Mouse (Mus musculus) forebrain, embryonic 15.5 days (tissue): ENCODE results near the gene Itsn1. TPM values are rescaled to one million over a fixed set of nuclear protein-coding genes. Genes with fewer than 3 reads are reported as not detected.

ENCODE experiments used
- ATAC-seq: fragments of 200-750 bp; cut with Nextera tagmentation; replicated peaks from 2 replicates; pipeline ENCODE4 v1.8.0; 2017; ENCODE audit warnings: mild to moderate bottlenecking, moderate TSS enrichment, moderate library complexity
- H3K27ac ChIP-seq: fragments of 300-500 bp; sonication (generic); replicated peaks from 2 replicates; pipeline ENCODE4 v1.5.1; 2015; ENCODE audit warnings: mild to moderate bottlenecking, inconsistent platforms
- H3K27me3 ChIP-seq: fragments of 300-500 bp; sonication (generic); 2 replicates; pipeline ENCODE4 v1.6.1; 2015; ENCODE audit warnings: inconsistent platforms
- H3K36me3 ChIP-seq: fragments of 300-500 bp; sonication (generic); 2 replicates; pipeline ENCODE4 v1.6.1; 2015; ENCODE audit warnings: mild to moderate bottlenecking, inconsistent platforms
- H3K4me1 ChIP-seq: fragments of 300-500 bp; sonication (generic); 2 replicates; pipeline ENCODE4 v1.6.1; 2015; ENCODE audit warnings: inconsistent platforms
- H3K4me2 ChIP-seq: fragments of 300-500 bp; sonication (generic); replicated peaks from 2 replicates; pipeline ENCODE4 v1.6.1; 2015; ENCODE audit warnings: mild to moderate bottlenecking, inconsistent platforms
- H3K4me3 ChIP-seq: fragments of 300-500 bp; sonication (generic); 2 replicates; pipeline ENCODE4 v1.5.1; 2015; ENCODE audit warnings: mild to moderate bottlenecking, inconsistent platforms
- H3K9ac ChIP-seq: fragments of 300-500 bp; sonication (generic); replicated peaks from 2 replicates; pipeline ENCODE4 v1.6.1; 2015; ENCODE audit warnings: mild to moderate bottlenecking, inconsistent platforms
- H3K9me3 ChIP-seq: fragments of 300-500 bp; sonication (generic); 2 replicates; pipeline ENCODE4 v1.6.1; 2016; ENCODE audit warnings: inconsistent platforms
- WGBS: fragments of 180-500 bp; shearing (Covaris S2); methylation state at CpG from one replicate; pipeline ENCODE4 v1.1.7; 2015; ENCODE audit warnings: mixed read lengths; 5-methylcytosine and 5-hydroxymethylcytosine counted together
- polyA plus RNA-seq: library from polyadenylated mRNA; unstranded; fragments of >200 nt; fragmentation: Nextera tagmentation; extraction: Ambion mirVana; gene quantifications from 2 replicates; pipeline ENCODE4 v1.2.1, GENCODE M21; 2015

Gene Itsn1
- polyA plus RNA-seq, 1 experiment from 2014 or later = 86.7 TPM

GRCm38 (mm10) chr16:91736046-91736816 lies 7.2 kb downstream of the Itsn1 start:
- no peak overlapping the region for H3K4me2 ChIP-seq
- no peak overlapping the region for H3K9ac ChIP-seq
- ATAC-seq = no peak
- H3K36me3 ChIP-seq = no peaks in the 10 kb centered on the region
- 67% methylated on average over 7 of the region's 7 CpGs for WGBS
- peaks cover 76% of the 10 kb centered on the region for H3K4me1 ChIP-seq
- no peak overlapping the region for H3K27ac ChIP-seq
- no peaks in the 10 kb centered on the region for H3K9me3 ChIP-seq
- no peaks in the 10 kb centered on the region for H3K27me3 ChIP-seq
- H3K4me3 ChIP-seq = no peak overlapping the region

DNA sequence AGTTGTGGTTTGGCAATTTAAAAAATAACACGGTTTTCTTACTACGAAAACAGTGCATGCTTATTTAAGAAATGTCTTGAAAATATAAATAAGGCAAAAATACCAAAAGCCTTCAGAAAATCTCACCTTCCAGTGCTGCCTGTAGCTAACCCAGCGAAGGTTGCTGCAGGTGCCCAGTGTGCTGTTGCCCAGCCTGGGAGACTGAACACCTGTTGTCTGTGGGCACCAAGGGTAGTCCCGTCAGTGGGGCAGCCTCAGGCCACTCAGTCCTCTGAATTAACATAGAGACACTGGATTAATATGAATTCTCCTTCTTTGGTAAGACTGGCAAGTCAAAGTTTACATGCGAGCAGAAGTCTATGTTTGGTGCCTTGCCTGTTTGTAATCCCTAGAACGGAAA lies 9.4 kb downstream of the Itsn1 start:
- no peak for ATAC-seq
- H3K4me3 ChIP-seq = no peak overlapping the region
- 78% methylated on average over 6 of the region's 6 CpGs for WGBS
- peaks cover 58% of the 10 kb centered on the region for H3K4me1 ChIP-seq
- no peak overlapping the region for H3K4me2 ChIP-seq
- H3K9ac ChIP-seq = no peak overlapping the region
- no peaks in the 10 kb centered on the region for H3K27me3 ChIP-seq
- no peak overlapping the region for H3K27ac ChIP-seq
- H3K36me3 ChIP-seq = no peaks in the 10 kb centered on the region
- no peaks in the 10 kb centered on the region for H3K9me3 ChIP-seq

DNA sequence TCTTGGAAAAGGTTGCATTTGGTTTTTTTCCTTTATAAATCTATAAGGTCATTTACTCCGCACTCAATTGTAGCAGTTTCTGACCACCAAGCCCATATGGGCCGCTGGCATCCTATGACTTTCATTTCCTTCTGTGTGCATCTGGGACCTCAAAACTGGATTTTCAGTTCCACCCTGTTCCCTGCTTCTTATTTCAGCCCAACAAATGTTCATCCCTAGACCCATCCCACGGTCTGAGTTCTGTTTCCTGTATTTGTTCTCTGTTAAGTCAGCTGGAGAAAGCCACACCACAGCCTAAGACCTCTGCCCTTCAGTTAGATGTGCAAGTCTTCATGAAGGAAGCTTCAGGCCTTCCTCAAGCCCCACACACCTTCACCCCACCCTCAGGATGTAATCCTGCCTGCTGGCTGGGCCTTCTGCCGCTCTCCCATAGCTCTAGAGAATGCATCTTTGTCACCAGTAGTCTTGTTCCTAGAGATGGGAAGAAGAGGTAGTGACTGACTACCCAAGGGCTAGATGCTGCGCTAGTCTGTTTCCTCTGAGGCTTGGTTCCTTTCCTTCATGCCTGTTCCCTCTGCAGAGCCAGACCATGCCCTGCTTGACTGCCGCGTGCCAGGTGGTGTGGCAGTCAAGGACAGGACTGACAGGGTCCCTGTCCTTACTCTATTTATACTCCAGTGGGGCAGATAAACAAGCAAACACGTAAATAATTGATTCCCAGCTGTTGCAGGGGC lies 11.3 kb downstream of the Itsn1 start:
- no peak overlapping the region for H3K27ac ChIP-seq
- WGBS = 64% methylated on average over 8 of the region's 8 CpGs

GRCm38 (mm10) chr16:91740918-91741255 lies 11.8 kb downstream of the Itsn1 start:
- Histone ChIP-seq H3K9me3 (no peaks in the 10 kb centered on the region), H3K9ac (no peak overlapping the region), H3K27me3 (no peaks in the 10 kb centered on the region), H3K36me3 (no peaks in the 10 kb centered on the region), H3K4me3 (no peak overlapping the region), H3K4me2 (no peak overlapping the region), H3K27ac (no peak overlapping the region), H3K4me1 (peaks cover 49% of the 10 kb centered on the region)
- 58% methylated on average over 7 of the region's 7 CpGs for WGBS
- no peak for ATAC-seq

More for the DNA sequence above, 11.3 kb downstream of the Itsn1 start:
- Histone ChIP-seq H3K4me1 (peaks cover 49% of the 10 kb centered on the region), H3K27me3 (no peaks in the 10 kb centered on the region), H3K9ac (no peak overlapping the region), H3K9me3 (no peaks in the 10 kb centered on the region), H3K4me2 (no peak overlapping the region), H3K36me3 (no peaks in the 10 kb centered on the region), H3K4me3 (no peak overlapping the region)
- no peak for ATAC-seq

- Histone ChIP-seq H3K4me1 (peaks cover 38% of the 10 kb centered on the region), H3K27ac (no peak overlapping the region), H3K27me3 (no peaks in the 10 kb centered on the region), H3K36me3 (no peaks in the 10 kb centered on the region), H3K4me2 (no peak overlapping the region), H3K4me3 (no peak overlapping the region), H3K9me3 (no peaks in the 10 kb centered on the region), H3K9ac (no peak overlapping the region)
- WGBS = 78% methylated on average over 7 of the region's 7 CpGs
- no peak for ATAC-seq
These were observed 14.0 kb downstream of the Itsn1 start for GRCm38 (mm10) chr16:91743055-91743454.

GRCm38 (mm10) chr16:91746101-91746950 lies 17.2 kb downstream of the Itsn1 start:
- Histone ChIP-seq H3K27me3 (no peaks in the 10 kb centered on the region), H3K4me1 (peaks cover 20% of the 10 kb centered on the region), H3K36me3 (no peaks in the 10 kb centered on the region), H3K4me3 (no peak overlapping the region), H3K9ac (no peak overlapping the region), H3K9me3 (no peaks in the 10 kb centered on the region), H3K27ac (no peak overlapping the region), H3K4me2 (no peak overlapping the region)
- 52% methylated on average over 14 of the region's 14 CpGs for WGBS
- ATAC-seq = no peak

DNA sequence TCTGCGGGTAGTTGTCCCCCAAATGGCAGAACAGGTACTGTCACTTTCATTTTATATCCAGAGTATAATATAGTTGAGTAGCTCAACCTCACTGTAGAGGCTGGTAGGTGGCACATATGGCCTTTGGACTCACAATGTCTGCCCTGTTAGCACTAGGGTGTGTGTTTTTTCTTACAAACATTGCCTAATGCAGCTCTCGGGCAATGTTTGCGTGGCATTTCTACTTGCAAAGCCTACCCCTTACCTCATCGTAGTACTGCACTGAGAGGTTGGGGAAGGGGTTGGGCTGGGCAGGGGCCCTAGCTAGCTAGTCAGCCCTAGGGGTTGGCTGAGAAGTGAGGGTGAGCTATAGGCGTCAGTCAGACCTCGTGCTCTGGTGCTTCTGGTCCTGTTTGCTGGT lies 18.5 kb downstream of the Itsn1 start:
- Histone ChIP-seq H3K9me3 (no peaks in the 10 kb centered on the region), H3K4me2 (no peak overlapping the region), H3K4me3 (no peak overlapping the region), H3K36me3 (no peaks in the 10 kb centered on the region), H3K4me1 (peaks cover 19% of the 10 kb centered on the region), H3K27ac (no peak overlapping the region), H3K9ac (no peak overlapping the region), H3K27me3 (no peaks in the 10 kb centered on the region)
- WGBS = 94% methylated on average over 6 of the region's 6 CpGs
- ATAC-seq = no peak

DNA sequence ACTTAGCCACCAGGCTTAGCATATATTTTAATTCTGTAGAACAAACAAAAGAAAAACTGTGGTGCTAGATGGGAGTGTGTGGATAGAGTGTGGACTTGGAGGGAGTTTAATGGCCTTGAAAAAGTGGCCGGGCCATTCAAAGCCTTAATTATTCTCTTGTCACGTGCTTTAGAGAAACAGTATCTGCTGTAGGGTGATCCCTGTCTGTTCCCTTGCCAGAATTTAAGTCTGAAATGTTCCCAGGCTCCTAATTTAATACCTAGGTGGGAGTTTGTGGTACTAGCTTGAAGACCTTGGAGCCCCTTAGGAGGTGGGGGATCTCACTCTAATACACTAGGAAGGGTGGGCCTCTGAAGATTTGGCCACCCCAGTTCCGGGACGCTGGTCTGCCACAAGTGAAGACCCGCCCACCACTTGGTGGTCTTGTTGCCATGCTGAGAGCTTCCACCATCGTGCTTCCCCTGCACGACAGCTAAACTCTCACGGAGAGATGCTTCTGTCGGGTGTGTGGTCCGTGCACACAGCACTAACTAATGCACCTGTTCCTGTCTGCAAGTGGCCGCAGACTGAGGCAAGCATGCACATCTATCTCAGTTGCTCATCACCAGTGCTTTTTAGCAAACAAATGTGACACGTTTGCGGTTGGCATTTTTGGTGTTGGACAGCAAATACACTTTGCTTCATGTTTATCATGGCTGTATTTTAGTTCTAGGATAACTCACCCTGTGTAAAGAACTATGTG lies 22.7 kb downstream of the Itsn1 start:
- Histone ChIP-seq H3K4me1 (0 out of 2 replicates have a peak, but pooled peaks cover 5% of the 10 kb centered on the region), H3K27me3 (no peaks in the 10 kb centered on the region), H3K4me2 (no peak overlapping the region), H3K27ac (no peak overlapping the region), H3K36me3 (no peaks in the 10 kb centered on the region), H3K9me3 (no peaks in the 10 kb centered on the region), H3K4me3 (no peak overlapping the region), H3K9ac (no peak overlapping the region)
- WGBS = 75% methylated on average over 13 of the region's 13 CpGs
- ATAC-seq = no peak

DNA sequence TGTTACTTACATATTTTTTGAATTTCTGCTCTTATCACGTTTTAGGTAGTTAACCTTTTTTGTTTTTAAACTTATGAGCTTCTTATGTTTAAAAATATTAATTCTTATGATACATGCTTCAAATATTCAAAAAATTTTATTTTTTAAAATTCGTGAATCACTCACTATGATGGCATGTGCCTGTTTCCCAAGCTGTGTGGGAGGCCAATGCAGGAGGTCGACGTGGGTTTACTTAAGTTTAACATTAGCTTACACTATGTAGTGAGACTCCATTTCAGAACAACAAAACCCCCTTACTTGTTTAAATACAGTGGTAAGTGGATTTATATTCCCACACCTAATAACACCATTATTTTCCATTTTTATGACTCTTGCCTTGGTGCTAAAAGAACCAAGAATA lies 24.5 kb downstream of the Itsn1 start:
- H3K4me2 ChIP-seq = no peak overlapping the region
- no peak overlapping the region for H3K4me3 ChIP-seq
- no peaks in the 10 kb centered on the region for H3K27me3 ChIP-seq
- ATAC-seq = no peak
- no peak overlapping the region for H3K27ac ChIP-seq
- H3K4me1 ChIP-seq = 0 out of 2 replicates have a peak, but pooled peaks cover 5% of the 10 kb centered on the region
- H3K36me3 ChIP-seq = no peaks in the 10 kb centered on the region
- H3K9me3 ChIP-seq = no peaks in the 10 kb centered on the region
- WGBS = 92% methylated on average over 4 of the region's 4 CpGs
- no peak overlapping the region for H3K9ac ChIP-seq

DNA sequence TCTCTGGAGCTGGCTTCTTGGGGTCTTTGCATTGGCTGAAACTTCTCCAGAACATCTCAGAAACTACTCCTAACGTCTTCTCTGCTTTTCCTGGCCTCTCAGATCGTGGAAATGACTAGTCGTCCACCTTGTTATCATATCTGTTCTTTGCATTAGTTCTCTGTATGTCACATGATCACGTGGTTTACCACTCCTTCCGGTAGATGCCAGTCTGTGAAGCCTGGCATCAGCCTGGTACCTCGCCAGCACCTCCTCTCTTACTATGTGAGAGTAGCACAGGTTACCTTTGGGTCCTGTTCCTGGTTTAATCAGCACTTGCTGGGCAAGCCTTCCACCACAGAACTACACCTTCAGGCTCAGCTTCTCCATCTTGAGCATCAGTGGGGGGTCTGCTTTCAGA lies 25.9 kb downstream of the Itsn1 start:
- no peaks in the 10 kb centered on the region for H3K9me3 ChIP-seq
- no peak for ATAC-seq
- H3K4me3 ChIP-seq = no peak overlapping the region
- no peak overlapping the region for H3K27ac ChIP-seq
- H3K36me3 ChIP-seq = no peaks in the 10 kb centered on the region
- no peak overlapping the region for H3K9ac ChIP-seq
- 94% methylated on average over 6 of the region's 6 CpGs for WGBS
- H3K27me3 ChIP-seq = no peaks in the 10 kb centered on the region
- 0 out of 2 replicates have a peak, but pooled peaks cover 5% of the 10 kb centered on the region for H3K4me1 ChIP-seq
- no peak overlapping the region for H3K4me2 ChIP-seq

- WGBS = 71% methylated on average over 9 of the region's 9 CpGs
- 0 out of 2 replicates have a peak, but pooled peaks have one; percentile 47 for ATAC-seq
- Histone ChIP-seq H3K4me3 (no peak overlapping the region), H3K4me1 (peaks cover 53% of the 10 kb centered on the region), H3K4me2 (no peak overlapping the region), H3K36me3 (no peaks in the 10 kb centered on the region), H3K27me3 (no peaks in the 10 kb centered on the region), H3K9ac (no peak overlapping the region), H3K27ac (peak overlapping the region; percentile 47), H3K9me3 (no peaks in the 10 kb centered on the region)
These were observed 32.1 kb downstream of the Itsn1 start for GRCm38 (mm10) chr16:91761202-91761601.
